Mouse (Mus musculus) spleen, adult 2 months (tissue): ENCODE results near the gene Sh3d19.

Source experiments
- CTCF ChIP-seq: fragments of 200-500 bp; IDR thresholded peaks from 2 replicates; pipeline ENCODE4 v1.5.1; 2011; ENCODE audit warnings: mild to moderate bottlenecking, inconsistent platforms; ENCODE audit not compliant: insufficient read depth, insufficient read length, insufficient replicate concordance; ENCODE audit errors: extremely low read depth
- POLR2A ChIP-seq: fragments of 200-500 bp; IDR thresholded peaks from 2 replicates; pipeline ENCODE4 v1.6.1; 2011; ENCODE audit warnings: low read depth, low read length, inconsistent platforms

GRCm38 (mm10) chr3:86049041-86049440 is 78.1 kb downstream of the Sh3d19 start:
- TF ChIP-seq CTCF (no peak), POLR2A (no peak)
